Mouse (Mus musculus) cortical plate, adult 2 months (tissue): Measurements from ENCODE around the gene Ano10.

ENCODE experiments used
- CTCF ChIP-seq: fragments of 200-500 bp; IDR thresholded peaks from 2 replicates; pipeline ENCODE4 v1.5.1; 2011; ENCODE audit warnings: mild to moderate bottlenecking, control low read depth, low read length; ENCODE audit not compliant: insufficient read depth; ENCODE audit errors: extremely low read depth
- POLR2A ChIP-seq: fragments of 200-500 bp; IDR thresholded peaks from 2 replicates; pipeline ENCODE4 v1.6.1; 2011; ENCODE audit warnings: mild to moderate bottlenecking, low read length, control low read depth; ENCODE audit not compliant: insufficient read depth; ENCODE audit errors: extremely low read depth

- TF ChIP-seq CTCF: no peak
- TF ChIP-seq POLR2A: no peak
Measured at GRCm38 (mm10) chr9:122178427-122178826, 115.8 kb downstream of the Ano10 start.
